Mouse (Mus musculus): ENCODE measurements around the gene Tmem209. TPM values are rescaled to one million over a fixed set of nuclear protein-coding genes. Genes with fewer than 3 reads are reported as not detected.

Gene Tmem209
- polyA plus RNA-seq, 1 experiment from 2014 or later, result 22.6 TPM

DNA sequence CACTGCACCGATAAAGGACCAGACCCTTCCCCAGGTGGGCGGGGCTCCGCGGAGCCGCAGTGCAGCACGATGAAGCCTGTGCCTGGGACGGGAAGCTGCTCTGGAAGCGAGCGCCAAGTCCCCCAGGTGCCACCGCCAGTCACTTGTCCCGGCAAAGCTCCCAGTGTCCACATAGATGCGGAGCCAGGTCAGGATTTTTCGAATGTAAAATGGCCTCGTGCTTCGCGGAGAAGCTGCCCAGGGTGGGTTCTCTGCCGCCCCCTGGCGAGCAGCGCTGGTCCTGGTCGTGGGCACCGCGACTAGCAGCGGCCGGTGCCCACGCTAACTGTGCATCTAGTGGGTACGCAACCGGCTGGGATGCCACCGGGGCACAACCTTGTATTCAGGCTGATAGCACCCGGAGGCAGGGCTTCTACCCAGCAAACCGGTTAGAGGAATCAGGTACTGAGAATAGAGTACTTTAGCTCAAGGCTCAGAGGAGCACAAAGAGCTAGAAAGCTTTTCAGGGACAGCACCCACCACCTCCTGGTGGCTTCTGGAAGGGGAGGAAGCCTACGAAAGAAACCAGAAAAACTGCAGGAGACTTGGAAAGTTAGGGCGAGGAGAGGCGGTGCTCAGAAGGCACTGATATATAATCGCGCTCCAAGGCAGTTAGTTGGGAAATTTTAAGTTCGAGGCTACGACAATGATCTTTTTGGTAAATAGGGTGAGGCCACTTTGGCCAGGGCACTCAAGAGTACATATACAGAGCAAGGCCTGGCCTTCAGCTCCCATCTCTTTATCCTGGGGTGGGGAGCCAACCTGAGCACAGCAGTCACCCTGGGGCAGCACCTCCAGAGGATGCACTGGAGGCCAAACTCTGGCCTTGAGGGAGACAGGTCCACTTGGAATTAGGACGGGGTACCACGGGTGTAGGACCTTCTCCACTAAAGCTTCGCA, 49.5 kb downstream of the Tmem209 start:
- Histone ChIP-seq H3K9ac (peak overlapping the region; percentile 72), H3K9me3 (replicated peaks) (no peaks in the 10 kb centered on the region), H3K27ac (peak overlapping the region; percentile 72), H3K4me3 (replicated peaks) (peak overlapping the region; percentile 60), H3K4me1 (replicated peaks) (peaks cover 43% of the 10 kb centered on the region), H3K36me3 (peaks cover 5% of the 10 kb centered on the region; the same call in 1 of the 2 replicates), H3K27me3 (peaks cover 32% of the 10 kb centered on the region), H3K4me2 (peak overlapping the region; percentile 86)
- 11% methylated on average over 40 of the region's 40 CpGs for WGBS (ENCODE audit: insufficient replicate concordance)
- ATAC-seq (ENCODE audit: low read depth), result peak; percentile 11; the same call in 1 of the 2 replicates
- DNase-seq, result peak; percentile 60

DNA sequence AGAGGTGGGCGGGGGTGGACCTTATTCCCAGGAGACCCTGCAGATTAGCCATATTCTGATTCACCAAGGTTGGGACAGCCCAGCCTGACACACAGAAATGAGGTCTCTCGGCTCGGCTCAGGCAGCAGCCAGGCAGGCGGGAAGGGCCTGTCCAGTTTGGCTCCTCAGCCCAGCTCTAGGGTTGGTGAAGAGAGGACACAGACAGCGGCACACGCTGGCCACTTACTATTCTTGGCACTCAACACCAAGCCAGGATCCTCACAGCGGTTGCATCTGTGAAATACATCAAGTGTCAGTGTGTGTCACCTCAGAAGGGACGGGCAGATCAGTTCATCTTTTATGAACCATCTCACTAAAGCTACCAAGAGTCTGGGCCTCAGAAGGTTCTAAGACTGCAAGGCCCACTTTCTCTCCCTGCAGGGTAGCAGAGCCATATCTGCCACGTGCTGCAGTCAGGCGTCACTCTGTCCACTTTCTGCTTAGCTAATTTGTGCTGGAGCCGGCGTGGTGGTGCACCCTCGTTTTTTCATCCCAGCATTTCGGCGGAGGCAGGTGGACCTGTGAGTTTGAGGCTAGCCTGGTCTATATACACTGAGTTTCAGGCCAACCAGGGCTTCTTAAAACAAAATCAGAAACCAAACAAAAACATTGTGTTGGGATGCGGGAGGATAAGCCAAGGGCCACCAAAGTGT, 50.4 kb downstream of the Tmem209 start:
- Histone ChIP-seq H3K27me3 (peaks cover 24% of the 10 kb centered on the region), H3K27ac (no peak overlapping the region), H3K4me2 (peak overlapping the region; percentile 86), H3K4me3 (replicated peaks) (peak overlapping the region; percentile 60), H3K9ac (peak overlapping the region; percentile 72), H3K9me3 (replicated peaks) (no peaks in the 10 kb centered on the region), H3K4me1 (replicated peaks) (peaks cover 43% of the 10 kb centered on the region), H3K36me3 (peaks cover 9% of the 10 kb centered on the region; the same call in 1 of the 2 replicates)
- WGBS (ENCODE audit: insufficient replicate concordance), result 62% methylated on average over 16 of the region's 16 CpGs
- DNase-seq (no peak), ATAC-seq (ENCODE audit: low read depth) (no peak)

DNA sequence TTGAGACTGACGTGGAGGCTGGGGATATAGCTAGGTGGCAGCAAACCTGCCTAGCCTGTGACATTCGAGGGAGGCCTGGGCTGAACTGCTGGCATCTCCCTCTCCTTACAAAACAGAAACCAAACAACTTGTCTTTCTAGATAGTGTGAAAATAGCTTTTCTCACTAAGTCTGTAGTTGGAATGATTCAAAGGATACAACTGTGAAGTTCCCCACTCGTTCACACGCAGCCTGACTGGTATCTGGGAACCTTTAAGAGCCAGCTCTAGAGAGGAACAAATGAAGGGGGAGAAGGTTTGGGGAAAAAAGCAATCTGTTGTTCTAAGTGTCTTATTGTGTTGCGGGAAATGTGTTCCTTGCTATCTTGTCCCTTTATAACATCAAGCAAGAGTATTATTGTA, 51.0 kb downstream of the Tmem209 start:
- Histone ChIP-seq H3K4me3 (replicated peaks) (no peak overlapping the region), H3K9ac (no peak overlapping the region), H3K27me3 (peaks cover 23% of the 10 kb centered on the region), H3K27ac (no peak overlapping the region), H3K36me3 (peaks cover 9% of the 10 kb centered on the region; the same call in 1 of the 2 replicates), H3K4me2 (no peak overlapping the region), H3K9me3 (replicated peaks) (no peaks in the 10 kb centered on the region), H3K4me1 (replicated peaks) (peaks cover 43% of the 10 kb centered on the region)
- 73% methylated on average over 5 of the region's 5 CpGs for WGBS (ENCODE audit: insufficient replicate concordance)
- DNase-seq (no peak), ATAC-seq (ENCODE audit: low read depth) (no peak)

DNA sequence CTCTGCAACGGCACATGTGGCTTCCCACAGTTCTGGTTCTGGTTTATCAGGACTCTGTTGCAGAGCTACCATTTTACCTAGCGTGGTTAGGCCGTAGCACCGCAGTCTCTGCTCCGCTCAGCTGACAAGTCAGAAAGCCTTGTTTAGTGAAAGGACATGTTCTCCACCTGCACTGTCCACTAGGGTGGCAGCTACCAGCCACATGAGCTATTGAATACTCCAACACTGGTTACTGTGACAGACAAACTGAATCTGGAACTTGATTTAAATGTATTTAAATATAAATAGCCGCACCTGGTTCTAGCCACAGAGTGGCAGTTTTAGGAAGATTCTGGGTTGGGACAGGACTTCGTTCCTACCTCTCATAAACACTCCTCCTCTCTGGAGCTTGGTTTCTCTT, 52.6 kb downstream of the Tmem209 start:
- H3K9me3 ChIP-seq (replicated peaks), result no peaks in the 10 kb centered on the region
- no peak for ATAC-seq (ENCODE audit: low read depth)
- DNase-seq, result no peak
- H3K4me2 ChIP-seq, result no peak overlapping the region
- peaks cover 16% of the 10 kb centered on the region for H3K36me3 ChIP-seq
- no peak overlapping the region for H3K9ac ChIP-seq
- WGBS (ENCODE audit: insufficient replicate concordance), result 87% methylated on average over 7 of the region's 7 CpGs
- H3K27me3 ChIP-seq, result peaks cover 11% of the 10 kb centered on the region
- no peak overlapping the region for H3K4me3 ChIP-seq (replicated peaks)
- peaks cover 28% of the 10 kb centered on the region for H3K4me1 ChIP-seq (replicated peaks)
- no peak overlapping the region for H3K27ac ChIP-seq

DNA sequence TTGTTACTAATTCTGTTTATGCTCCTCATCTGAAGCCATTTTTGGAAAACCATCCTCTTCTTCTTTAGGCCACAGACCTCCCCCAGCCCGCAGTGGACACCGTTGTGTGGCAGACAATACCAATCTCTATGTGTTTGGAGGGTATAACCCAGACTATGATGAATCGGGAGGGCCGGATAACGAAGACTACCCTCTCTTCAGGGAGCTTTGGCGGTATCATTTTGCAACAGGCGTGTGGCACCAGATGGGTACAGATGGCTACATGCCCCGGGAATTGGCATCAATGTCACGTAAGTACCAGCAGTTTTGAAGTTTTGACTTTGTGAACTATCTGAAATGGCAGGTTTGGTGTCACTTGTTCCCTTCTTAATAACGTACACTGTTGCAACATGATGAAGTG, 70.0 kb downstream of the Tmem209 start:
- Histone ChIP-seq H3K9ac (no peak overlapping the region), H3K27ac (no peak overlapping the region), H3K9me3 (replicated peaks) (no peaks in the 10 kb centered on the region), H3K4me1 (replicated peaks) (no peaks in the 10 kb centered on the region), H3K36me3 (peaks cover 42% of the 10 kb centered on the region), H3K27me3 (no peaks in the 10 kb centered on the region), H3K4me2 (no peak overlapping the region), H3K4me3 (replicated peaks) (no peak overlapping the region)
- DNase-seq (no peak), ATAC-seq (ENCODE audit: low read depth) (no peak)
- WGBS (ENCODE audit: insufficient replicate concordance), result 90% methylated on average over 10 of the region's 10 CpGs

DNA sequence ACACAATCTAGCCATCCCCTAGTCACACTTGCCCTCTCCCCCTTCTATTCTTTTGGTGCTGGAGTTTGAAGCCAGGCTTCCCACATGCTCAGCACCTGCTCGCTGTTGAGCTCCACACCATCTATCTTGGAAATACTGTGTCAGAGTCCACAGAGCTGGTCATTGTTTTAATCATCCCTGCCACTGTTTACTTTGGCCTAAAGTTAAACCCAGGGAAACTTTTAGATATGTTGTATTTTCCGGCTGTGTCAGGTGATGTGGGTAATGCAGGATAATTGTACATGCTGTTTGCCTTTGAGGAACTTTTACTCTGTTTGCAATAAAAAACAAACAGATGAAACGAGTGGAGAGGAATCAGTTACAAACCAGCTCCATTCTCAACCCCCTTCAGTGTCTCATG, 72.5 kb downstream of the Tmem209 start:
- Histone ChIP-seq H3K4me2 (no peak overlapping the region), H3K9me3 (replicated peaks) (no peaks in the 10 kb centered on the region), H3K27ac (peak overlapping the region; percentile 35; the same call in 1 of the 2 replicates), H3K4me1 (replicated peaks) (no peaks in the 10 kb centered on the region), H3K27me3 (no peaks in the 10 kb centered on the region), H3K9ac (no peak overlapping the region), H3K36me3 (peaks cover 20% of the 10 kb centered on the region), H3K4me3 (replicated peaks) (no peak overlapping the region)
- ATAC-seq (ENCODE audit: low read depth) (peak; percentile 48), DNase-seq (no peak)
- WGBS (ENCODE audit: insufficient replicate concordance), result 69% methylated on average over 3 of the region's 3 CpGs

DNA sequence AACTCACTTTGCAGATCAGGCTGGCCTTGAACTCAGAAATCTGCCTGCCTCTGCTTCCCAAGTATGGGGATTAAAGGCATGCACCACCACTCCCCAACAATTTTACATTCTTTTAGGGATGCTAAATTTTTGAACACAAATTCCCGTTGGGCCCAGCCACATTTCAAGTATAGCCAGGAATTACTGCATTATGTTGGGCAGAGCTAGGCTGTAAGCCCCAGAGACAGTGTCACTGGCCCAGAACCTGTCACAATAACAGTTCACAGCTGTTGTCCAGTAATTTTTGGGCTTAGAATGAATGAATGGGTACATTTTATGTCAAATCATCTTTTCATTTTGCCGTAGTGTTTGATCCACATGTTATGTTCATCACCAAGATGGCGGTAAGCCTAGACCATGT, 73.1 kb downstream of the Tmem209 start:
- Histone ChIP-seq H3K27me3 (no peaks in the 10 kb centered on the region), H3K9ac (no peak overlapping the region), H3K4me2 (no peak overlapping the region), H3K4me1 (replicated peaks) (no peaks in the 10 kb centered on the region), H3K36me3 (peaks cover 15% of the 10 kb centered on the region), H3K4me3 (replicated peaks) (no peak overlapping the region), H3K9me3 (replicated peaks) (no peaks in the 10 kb centered on the region), H3K27ac (peak overlapping the region; percentile 16)
- no peak for ATAC-seq (ENCODE audit: low read depth)
- no peak for DNase-seq
- 88% methylated on average over 3 of the region's 3 CpGs for WGBS (ENCODE audit: insufficient replicate concordance)

DNA sequence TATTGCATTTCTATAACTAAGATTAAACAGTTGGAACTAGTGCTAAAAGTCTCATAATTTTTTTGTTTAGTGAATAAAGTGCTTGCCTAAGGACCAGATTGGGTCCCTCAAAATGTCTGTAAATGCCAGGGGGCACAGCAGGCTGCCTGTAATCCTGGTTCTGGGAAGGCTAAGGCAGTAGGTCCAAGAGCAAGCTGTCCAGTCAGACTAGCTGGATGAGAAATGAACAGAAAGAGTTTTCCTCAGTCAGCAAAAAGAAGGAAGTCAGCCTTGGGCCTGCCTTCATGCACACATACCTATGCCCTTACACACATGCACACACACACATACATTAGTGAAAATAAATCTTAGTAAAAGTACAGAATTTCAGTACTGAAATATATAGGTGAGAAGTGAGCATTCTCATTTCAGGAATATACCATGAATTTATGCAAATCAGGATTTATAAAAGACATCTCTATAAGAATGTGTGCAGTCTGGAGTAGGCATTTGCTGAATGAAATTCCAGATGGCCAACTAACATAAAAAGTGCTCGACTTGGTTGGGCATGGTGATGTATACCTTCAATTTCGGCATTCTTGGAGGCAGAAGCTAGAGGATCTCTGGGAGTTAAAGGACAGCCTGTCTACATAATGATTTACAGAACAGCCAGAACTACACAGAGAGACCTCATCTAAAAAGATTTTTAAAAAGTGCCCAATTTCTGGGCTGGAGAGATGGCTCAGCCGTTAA, 77.0 kb downstream of the Tmem209 start:
- no peak overlapping the region for H3K9ac ChIP-seq
- no peaks in the 10 kb centered on the region for H3K9me3 ChIP-seq (replicated peaks)
- H3K27me3 ChIP-seq, result no peaks in the 10 kb centered on the region
- no peak overlapping the region for H3K4me3 ChIP-seq (replicated peaks)
- H3K36me3 ChIP-seq, result 0 out of 2 replicates have a peak, but pooled peaks cover 4% of the 10 kb centered on the region
- no peak for ATAC-seq (ENCODE audit: low read depth)
- DNase-seq, result no peak
- 68% methylated on average over 3 of the region's 3 CpGs for WGBS (ENCODE audit: insufficient replicate concordance)
- H3K4me2 ChIP-seq, result no peak overlapping the region
- no peak overlapping the region for H3K27ac ChIP-seq
- H3K4me1 ChIP-seq (replicated peaks), result peaks cover 12% of the 10 kb centered on the region

Other genes with a start within 250 kb of the Tmem209 start
- 25.4 and 28.5 TPM in 2 replicates for gene Ube2h, start 205.2 kb downstream of the Tmem209 start, polyA plus RNA-seq (2015; fragmentation: Nextera tagmentation; extraction: Ambion mirVana)
- 33.4 and 33.8 TPM in 2 replicates for gene Zc3hc1, start 118.8 kb downstream of the Tmem209 start, polyA plus RNA-seq (2015; fragmentation: Nextera tagmentation; extraction: Ambion mirVana)
- gene Klhdc10, start 107.9 kb downstream of the Tmem209 start, polyA plus RNA-seq (2015; fragmentation: Nextera tagmentation; extraction: Ambion mirVana), result 8.2 and 9.4 TPM in 2 replicates
- 0.12 and 0.30 TPM in 2 replicates for gene Ssmem1, start 66 bp upstream of the Tmem209 start, polyA plus RNA-seq (2015; fragmentation: Nextera tagmentation; extraction: Ambion mirVana)
- 1.1 and 2.5 TPM in 2 replicates for gene Cpa2, start 31.8 kb upstream of the Tmem209 start, polyA plus RNA-seq (2015; fragmentation: Nextera tagmentation; extraction: Ambion mirVana)
- gene Cpa4, start 58.6 kb upstream of the Tmem209 start, polyA plus RNA-seq (2015; fragmentation: Nextera tagmentation; extraction: Ambion mirVana), result 0.13 and 0.16 TPM in 2 replicates
- not detected in 2 replicates for gene Cpa5, start 101.2 kb upstream of the Tmem209 start, polyA plus RNA-seq (2015; fragmentation: Nextera tagmentation; extraction: Ambion mirVana)
- 0.52 and 1.4 TPM in 2 replicates for gene Cpa1, start 129.4 kb upstream of the Tmem209 start, polyA plus RNA-seq (2015; fragmentation: Nextera tagmentation; extraction: Ambion mirVana)
- gene Cep41, start 184.0 kb upstream of the Tmem209 start, polyA plus RNA-seq (2015; fragmentation: Nextera tagmentation; extraction: Ambion mirVana), result 5.2 and 7.3 TPM in 2 replicates
- gene Mest, start 213.8 kb upstream of the Tmem209 start, polyA plus RNA-seq (2015; fragmentation: Nextera tagmentation; extraction: Ambion mirVana), result 185 and 233 TPM in 2 replicates